Mouse (Mus musculus) forebrain, embryonic 15.5 days (tissue): ENCODE results near the gene Fermt3. TPM values are rescaled to one million over a fixed set of nuclear protein-coding genes. Genes with fewer than 3 reads are reported as not detected.

Experiments used
- ATAC-seq: fragments of 200-750 bp; cut with Nextera tagmentation; replicated peaks from 2 replicates; pipeline ENCODE4 v1.8.0; 2017; ENCODE audit warnings: mild to moderate bottlenecking, moderate TSS enrichment, moderate library complexity
- H3K27ac ChIP-seq: fragments of 300-500 bp; sonication (generic); replicated peaks from 2 replicates; pipeline ENCODE4 v1.5.1; 2015; ENCODE audit warnings: mild to moderate bottlenecking, inconsistent platforms
- H3K27me3 ChIP-seq: fragments of 300-500 bp; sonication (generic); 2 replicates; pipeline ENCODE4 v1.6.1; 2015; ENCODE audit warnings: inconsistent platforms
- H3K36me3 ChIP-seq: fragments of 300-500 bp; sonication (generic); 2 replicates; pipeline ENCODE4 v1.6.1; 2015; ENCODE audit warnings: mild to moderate bottlenecking, inconsistent platforms
- H3K4me1 ChIP-seq: fragments of 300-500 bp; sonication (generic); 2 replicates; pipeline ENCODE4 v1.6.1; 2015; ENCODE audit warnings: inconsistent platforms
- H3K4me2 ChIP-seq: fragments of 300-500 bp; sonication (generic); replicated peaks from 2 replicates; pipeline ENCODE4 v1.6.1; 2015; ENCODE audit warnings: mild to moderate bottlenecking, inconsistent platforms
- H3K4me3 ChIP-seq: fragments of 300-500 bp; sonication (generic); 2 replicates; pipeline ENCODE4 v1.5.1; 2015; ENCODE audit warnings: mild to moderate bottlenecking, inconsistent platforms
- H3K9ac ChIP-seq: fragments of 300-500 bp; sonication (generic); replicated peaks from 2 replicates; pipeline ENCODE4 v1.6.1; 2015; ENCODE audit warnings: mild to moderate bottlenecking, inconsistent platforms
- H3K9me3 ChIP-seq: fragments of 300-500 bp; sonication (generic); 2 replicates; pipeline ENCODE4 v1.6.1; 2016; ENCODE audit warnings: inconsistent platforms
- WGBS: fragments of 180-500 bp; shearing (Covaris S2); methylation state at CpG from one replicate; pipeline ENCODE4 v1.1.7; 2015; ENCODE audit warnings: mixed read lengths; 5-methylcytosine and 5-hydroxymethylcytosine counted together
- polyA plus RNA-seq: library from polyadenylated mRNA; unstranded; fragments of >200 nt; fragmentation: Nextera tagmentation; extraction: Ambion mirVana; gene quantifications from 2 replicates; pipeline ENCODE4 v1.2.1, GENCODE M21; 2015

Gene Fermt3
- polyA plus RNA-seq, result 3.6 and 3.7 TPM in 2 replicates

GRCm38 (mm10) chr19:7019191-7019590 is at the start of gene Fermt3:
Gene Fermt3, minus strand, starts transcription at chr19:7019469.
- H3K9ac ChIP-seq, result no peak within 1 kb of the TSS
- H3K27me3 ChIP-seq, result no peaks in the 10 kb centered on the region
- H3K4me1 ChIP-seq, result no peaks in the 10 kb centered on the region
- ATAC-seq, result no peak
- peaks cover 56% of the 10 kb centered on the region for H3K36me3 ChIP-seq
- H3K4me3 ChIP-seq, result no peak within 1 kb of the TSS
- no peaks in the 10 kb centered on the region for H3K9me3 ChIP-seq
- no peak within 1 kb of the TSS for H3K4me2 ChIP-seq
- WGBS, result 92% methylated on average over 5 of the region's 5 CpGs
- H3K27ac ChIP-seq, result no peak within 1 kb of the TSS

DNA sequence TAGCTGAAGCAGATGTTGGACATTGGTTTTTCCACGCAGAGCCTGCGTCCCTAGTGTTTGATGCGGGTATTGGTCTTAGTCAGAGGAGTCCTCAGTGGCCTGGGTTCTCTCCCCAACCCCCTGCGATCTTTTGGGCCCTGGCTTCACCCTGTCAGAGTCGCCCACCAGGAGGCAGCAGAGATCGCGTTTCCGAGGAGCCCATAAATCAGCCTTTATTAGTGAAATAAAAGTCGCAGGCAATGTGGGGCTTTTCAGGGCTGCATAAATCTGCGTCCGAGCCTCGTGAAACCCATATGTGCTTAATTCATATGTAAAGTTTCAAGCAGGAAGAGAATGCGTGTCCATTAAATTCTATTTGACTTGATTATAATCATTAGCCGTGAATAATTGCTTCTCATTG is 48.9 kb upstream of the Fermt3 start:
- H3K36me3 ChIP-seq, result no peaks in the 10 kb centered on the region
- H3K4me3 ChIP-seq, result no peak overlapping the region
- ATAC-seq, result peak; percentile 44
- peak overlapping the region; percentile 27 for H3K4me2 ChIP-seq
- H3K27ac ChIP-seq, result peak overlapping the region; percentile 74
- peaks cover 64% of the 10 kb centered on the region for H3K4me1 ChIP-seq
- peak overlapping the region; percentile 13; the same call in 1 of the 2 replicates for H3K9ac ChIP-seq
- no peaks in the 10 kb centered on the region for H3K9me3 ChIP-seq
- H3K27me3 ChIP-seq, result no peaks in the 10 kb centered on the region
- under 1% methylated on average over 14 of the region's 14 CpGs for WGBS

- peaks cover 58% of the 10 kb centered on the region for H3K4me1 ChIP-seq
- no peak overlapping the region; the same call in none of the 2 replicates for H3K27ac ChIP-seq
- H3K9me3 ChIP-seq, result no peaks in the 10 kb centered on the region
- no peak overlapping the region for H3K4me2 ChIP-seq
- H3K27me3 ChIP-seq, result no peaks in the 10 kb centered on the region
- 50% methylated on average over 20 of the region's 20 CpGs for WGBS
- no peaks in the 10 kb centered on the region for H3K36me3 ChIP-seq
- H3K4me3 ChIP-seq, result no peak overlapping the region
- no peak for ATAC-seq
- peak overlapping the region; percentile 13; the same call in 1 of the 2 replicates for H3K9ac ChIP-seq
These were observed 48.2 kb upstream of the Fermt3 start for GRCm38 (mm10) chr19:7067344-7068050.

- peaks cover 53% of the 10 kb centered on the region for H3K4me1 ChIP-seq
- H3K9me3 ChIP-seq, result no peaks in the 10 kb centered on the region
- H3K4me3 ChIP-seq, result no peak overlapping the region
- H3K27ac ChIP-seq, result peak overlapping the region; percentile 72
- H3K9ac ChIP-seq, result no peak overlapping the region
- 45% methylated on average over 8 of the region's 8 CpGs for WGBS
- no peaks in the 10 kb centered on the region for H3K27me3 ChIP-seq
- no peaks in the 10 kb centered on the region for H3K36me3 ChIP-seq
- no peak overlapping the region for H3K4me2 ChIP-seq
- no peak for ATAC-seq
These were observed 47.6 kb upstream of the Fermt3 start for GRCm38 (mm10) chr19:7066828-7067342.

DNA sequence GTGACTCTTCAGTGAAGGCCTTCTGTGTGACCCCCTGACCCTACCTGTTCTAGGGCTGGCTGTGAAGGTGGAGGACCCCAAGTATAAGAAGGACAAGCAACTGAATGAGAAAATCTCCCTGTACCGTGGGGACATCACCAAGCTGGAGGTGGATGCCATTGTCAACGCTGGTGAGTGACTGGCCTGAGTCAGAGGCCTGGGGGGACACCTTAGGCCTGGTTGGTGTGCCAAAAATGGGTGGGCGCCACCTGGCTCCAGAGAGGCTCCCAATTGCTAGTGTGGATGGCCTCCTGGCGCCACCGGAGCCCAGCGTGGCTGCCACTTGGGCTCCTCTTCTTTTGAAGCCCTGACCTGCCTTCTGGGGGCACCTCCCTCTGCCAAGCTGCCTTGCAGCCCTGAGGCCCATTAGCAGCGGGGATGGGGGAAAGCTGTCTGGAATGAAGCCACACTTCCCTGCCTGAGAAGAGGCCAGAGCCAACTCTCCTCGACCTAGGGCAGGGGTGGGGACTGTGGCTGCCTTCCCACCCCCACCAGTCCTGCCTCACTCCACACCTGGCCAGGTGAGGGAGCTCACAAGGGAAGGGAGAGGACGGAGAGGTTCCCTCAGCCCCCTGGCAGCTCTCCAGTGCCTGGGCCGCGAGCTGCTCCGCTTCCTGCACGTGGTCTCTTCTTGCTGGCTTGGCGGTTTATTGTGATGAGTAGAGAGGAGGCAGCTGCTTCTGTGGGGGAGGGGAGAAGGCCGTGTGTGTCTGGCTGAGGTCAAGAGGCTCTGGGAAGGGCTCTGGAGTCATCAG is 47.0 kb upstream of the Fermt3 start:
- no peak for ATAC-seq
- Histone ChIP-seq H3K36me3 (no peaks in the 10 kb centered on the region), H3K4me3 (no peak overlapping the region), H3K4me1 (peaks cover 53% of the 10 kb centered on the region), H3K27me3 (no peaks in the 10 kb centered on the region), H3K4me2 (0 out of 2 replicates have a peak overlapping the region, but pooled peaks have one; percentile 0), H3K9ac (0 out of 2 replicates have a peak overlapping the region, but pooled peaks have one; percentile 30), H3K9me3 (no peaks in the 10 kb centered on the region), H3K27ac (peak overlapping the region; percentile 72)
- WGBS, result 18% methylated on average over 15 of the region's 15 CpGs

DNA sequence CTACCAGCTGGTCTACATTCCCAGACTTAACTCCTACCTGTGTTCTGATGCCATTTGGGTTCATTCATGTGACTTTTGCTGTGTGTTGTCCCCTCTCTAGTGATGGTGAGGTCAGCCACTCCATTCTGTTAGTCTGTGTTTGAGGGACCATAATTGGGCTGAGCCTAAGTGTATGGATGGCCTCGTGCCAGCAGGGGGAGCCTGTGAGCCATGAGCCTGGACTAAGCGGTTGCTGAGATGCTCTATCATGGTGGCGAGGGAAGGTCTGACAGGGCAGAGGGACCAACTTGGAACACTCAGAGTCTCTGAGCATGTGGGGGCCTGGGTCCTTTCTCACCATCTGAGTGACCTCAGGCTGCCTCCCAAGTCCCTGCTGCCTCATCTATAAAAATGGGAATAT is 45.3 kb upstream of the Fermt3 start:
- H3K4me2 ChIP-seq, result no peak overlapping the region
- no peaks in the 10 kb centered on the region for H3K9me3 ChIP-seq
- no peak overlapping the region for H3K27ac ChIP-seq
- no peak overlapping the region for H3K4me3 ChIP-seq
- 0% methylated on average over 3 of the region's 3 CpGs for WGBS
- ATAC-seq, result peak; percentile 69
- H3K36me3 ChIP-seq, result no peaks in the 10 kb centered on the region
- H3K4me1 ChIP-seq, result peaks cover 39% of the 10 kb centered on the region
- no peaks in the 10 kb centered on the region for H3K27me3 ChIP-seq
- H3K9ac ChIP-seq, result no peak overlapping the region

DNA sequence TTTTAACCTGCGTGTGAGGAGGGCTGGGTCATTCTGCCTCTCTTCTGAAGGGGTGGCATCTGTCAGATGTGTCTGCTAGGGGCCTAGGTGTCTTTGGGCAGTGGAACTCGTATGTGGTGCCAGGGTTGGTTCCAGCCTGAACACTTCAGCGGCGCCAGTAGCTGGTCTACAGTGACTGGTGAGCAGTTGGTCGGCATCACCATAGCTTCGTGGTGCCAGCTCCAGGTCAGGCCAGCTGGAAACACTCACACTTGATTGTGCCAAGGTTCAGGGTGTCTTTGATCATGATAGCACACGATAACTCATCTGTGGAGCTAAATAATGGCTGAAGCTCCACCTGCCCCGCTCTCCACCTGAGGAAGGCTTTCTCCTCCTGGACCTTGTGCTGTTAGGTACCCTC is 43.6 kb upstream of the Fermt3 start:
- Histone ChIP-seq H3K36me3 (no peaks in the 10 kb centered on the region), H3K9me3 (no peaks in the 10 kb centered on the region), H3K9ac (no peak overlapping the region), H3K4me3 (no peak overlapping the region), H3K4me2 (no peak overlapping the region), H3K27me3 (no peaks in the 10 kb centered on the region), H3K4me1 (peaks cover 26% of the 10 kb centered on the region), H3K27ac (no peak overlapping the region)
- WGBS, result 89% methylated on average over 8 of the region's 8 CpGs
- no peak for ATAC-seq

DNA sequence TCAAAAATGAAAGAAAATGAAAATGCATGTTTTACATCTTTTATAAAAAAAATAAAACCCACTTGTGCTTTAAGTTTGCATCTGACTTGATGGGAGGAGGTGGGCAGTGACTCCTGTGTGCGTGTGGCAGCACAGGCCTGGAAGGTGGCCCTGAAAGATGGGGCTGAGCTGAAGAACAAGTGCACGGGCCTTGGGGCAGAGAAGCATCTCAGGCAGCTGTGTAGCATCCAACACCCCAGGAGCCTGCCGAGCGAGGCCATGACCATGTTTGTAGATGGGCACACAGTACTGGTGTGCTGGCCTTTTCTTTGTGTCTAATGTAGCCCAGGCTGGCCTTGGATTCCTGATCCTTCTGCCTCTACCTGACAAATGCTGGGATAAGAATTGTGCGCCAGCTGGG is 42.8 kb upstream of the Fermt3 start:
- H3K36me3 ChIP-seq, result no peaks in the 10 kb centered on the region
- 90% methylated on average over 5 of the region's 5 CpGs for WGBS
- H3K27ac ChIP-seq, result no peak overlapping the region
- H3K9ac ChIP-seq, result no peak overlapping the region
- H3K9me3 ChIP-seq, result no peaks in the 10 kb centered on the region
- H3K27me3 ChIP-seq, result no peaks in the 10 kb centered on the region
- H3K4me2 ChIP-seq, result no peak overlapping the region
- H3K4me1 ChIP-seq, result peaks cover 26% of the 10 kb centered on the region
- no peak overlapping the region for H3K4me3 ChIP-seq
- no peak for ATAC-seq

- no peak overlapping the region for H3K9ac ChIP-seq
- no peak overlapping the region for H3K4me3 ChIP-seq
- H3K27ac ChIP-seq, result no peak overlapping the region
- H3K36me3 ChIP-seq, result no peaks in the 10 kb centered on the region
- H3K27me3 ChIP-seq, result peaks cover 5% of the 10 kb centered on the region; the same call in 1 of the 2 replicates
- no peaks in the 10 kb centered on the region for H3K9me3 ChIP-seq
- H3K4me1 ChIP-seq, result peaks cover 20% of the 10 kb centered on the region
- no peak overlapping the region for H3K4me2 ChIP-seq
- no peak for ATAC-seq
- 61% methylated on average over 6 of the region's 6 CpGs for WGBS
These were observed 39.3 kb upstream of the Fermt3 start for GRCm38 (mm10) chr19:7058541-7058940.

GRCm38 (mm10) chr19:7057722-7058207 is 38.5 kb upstream of the Fermt3 start:
- H3K9ac ChIP-seq, result no peak overlapping the region

DNA sequence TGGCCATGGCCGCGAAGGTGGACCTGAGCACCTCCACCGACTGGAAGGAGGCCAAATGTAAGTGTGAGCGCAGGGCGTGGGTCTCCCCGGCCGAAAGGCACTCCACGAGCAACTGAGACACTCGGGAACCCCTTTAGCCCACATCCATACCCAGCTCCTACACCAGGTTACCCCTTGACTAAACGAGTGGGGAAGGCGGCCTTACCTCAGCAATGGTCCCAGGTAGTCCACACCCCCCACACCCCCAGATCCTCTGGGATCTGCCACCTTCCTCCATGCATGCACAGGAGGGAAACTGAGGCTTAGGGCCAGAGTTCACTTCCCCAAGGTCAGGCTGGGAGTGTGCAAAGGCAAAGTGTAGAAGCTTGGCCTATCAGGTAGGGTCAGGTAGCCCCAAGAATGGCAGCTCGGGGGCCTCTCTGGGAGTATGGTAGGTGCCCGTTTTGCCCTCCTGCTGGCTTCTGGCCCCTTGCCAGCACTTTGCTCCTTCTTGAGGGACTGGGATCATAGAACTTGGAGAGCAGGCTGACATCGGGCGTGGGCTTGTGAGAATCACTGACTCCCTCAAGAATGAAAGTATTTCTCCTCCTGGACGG is 38.0 kb upstream of the Fermt3 start:
- 3% methylated on average over 16 of the region's 16 CpGs for WGBS
- Histone ChIP-seq H3K36me3 (no peaks in the 10 kb centered on the region), H3K9ac (peak overlapping the region; percentile 46), H3K27me3 (peaks cover 5% of the 10 kb centered on the region; the same call in 1 of the 2 replicates), H3K9me3 (no peaks in the 10 kb centered on the region), H3K4me3 (peak overlapping the region; percentile 55), H3K4me1 (peaks cover 20% of the 10 kb centered on the region), H3K27ac (peak overlapping the region; percentile 32; the same call in 1 of the 2 replicates), H3K4me2 (peak overlapping the region; percentile 89)
- ATAC-seq, result peak; percentile 39

More at GRCm38 (mm10) chr19:7057722-7058207, 38.5 kb upstream of the Fermt3 start:
- Histone ChIP-seq H3K27ac (peak overlapping the region; percentile 32; the same call in 1 of the 2 replicates), H3K36me3 (no peaks in the 10 kb centered on the region), H3K27me3 (peaks cover 5% of the 10 kb centered on the region; the same call in 1 of the 2 replicates), H3K4me1 (peaks cover 20% of the 10 kb centered on the region), H3K9me3 (no peaks in the 10 kb centered on the region), H3K4me3 (peak overlapping the region; percentile 55), H3K4me2 (peak overlapping the region; percentile 89)
- ATAC-seq, result peak; percentile 69
- WGBS, result 0% methylated on average over 15 of the region's 15 CpGs
